Mouse (Mus musculus): Measurements from ENCODE around the gene Tlr13.

Tlr13 gene

DNA sequence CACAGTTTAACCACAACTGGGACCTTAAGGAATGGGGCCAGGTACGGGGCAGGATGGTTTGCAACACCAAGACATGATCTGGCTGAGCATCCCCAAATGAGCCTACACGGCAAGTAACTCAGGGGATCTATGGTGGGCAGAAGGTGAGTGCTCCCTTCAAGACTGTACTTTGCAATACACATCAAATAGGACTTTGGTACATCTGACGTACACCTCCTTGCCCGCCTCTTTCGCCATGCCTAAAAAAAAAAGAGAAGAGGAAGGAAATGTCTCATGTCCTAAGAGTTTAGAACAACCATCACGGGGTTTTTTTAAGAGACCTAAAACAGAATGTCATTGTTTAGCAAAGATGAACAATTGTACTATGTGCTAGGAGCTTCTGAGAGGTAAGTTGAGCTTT, at the start of gene Tlr13:
Gene Tlr13 (plus strand): TSS at position 269 of the 400 bp plus-strand sequence.
- ATAC-seq (ENCODE audit: low TSS enrichment): no peak

- ATAC-seq (ENCODE audit: low TSS enrichment): peak; percentile 55; the same call in 1 of the 2 replicates
Observed at GRCm38 (mm10) chrX:106105464-106105863, 37.5 kb upstream of the Tlr13 start.

- no peak for ATAC-seq (ENCODE audit: low TSS enrichment)
Observed at GRCm38 (mm10) chrX:106113881-106114280, 29.1 kb upstream of the Tlr13 start.

DNA sequence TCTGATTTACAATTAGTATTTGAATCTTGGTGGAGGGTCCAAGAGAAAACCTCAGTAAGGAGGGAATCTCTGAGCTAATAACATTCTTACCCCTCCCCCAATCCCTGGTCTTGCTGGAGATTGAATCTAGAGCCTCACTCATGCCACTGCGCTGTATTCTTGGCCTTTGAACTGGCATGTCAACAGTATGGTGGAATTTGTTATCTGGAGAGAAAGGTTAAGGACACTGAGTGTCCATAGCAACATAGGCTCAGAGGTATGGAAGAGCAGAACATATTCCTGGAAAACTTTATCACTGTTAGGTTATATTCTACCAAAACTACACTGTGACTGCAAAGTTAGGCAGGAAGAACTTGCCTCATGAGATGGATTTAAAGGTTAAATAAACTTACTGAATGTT, 28.3 kb upstream of the Tlr13 start:
- ATAC-seq (ENCODE audit: low TSS enrichment): no peak

- ATAC-seq (ENCODE audit: low TSS enrichment): no peak
Observed at GRCm38 (mm10) chrX:106122823-106123222, 20.2 kb upstream of the Tlr13 start.

DNA sequence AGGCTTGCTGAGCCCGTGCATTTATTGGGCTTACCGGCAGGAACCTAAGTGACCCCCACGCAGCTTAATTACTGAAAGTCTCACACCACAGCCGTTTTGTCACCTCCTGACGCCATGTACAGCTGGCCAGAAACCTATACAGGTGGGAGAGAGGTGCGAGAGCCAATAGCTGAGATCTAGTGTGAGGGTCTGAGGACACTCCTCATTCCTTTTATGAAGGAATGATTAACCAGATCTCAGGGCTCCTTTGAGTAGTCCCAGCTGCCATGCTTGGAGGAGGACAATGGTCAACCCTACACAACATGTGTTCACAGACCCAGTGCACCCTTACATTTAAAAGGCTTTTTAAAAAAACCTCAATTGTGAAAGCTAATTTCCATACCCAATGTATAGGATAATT, 14.7 kb upstream of the Tlr13 start:
- ATAC-seq (ENCODE audit: low TSS enrichment): no peak

DNA sequence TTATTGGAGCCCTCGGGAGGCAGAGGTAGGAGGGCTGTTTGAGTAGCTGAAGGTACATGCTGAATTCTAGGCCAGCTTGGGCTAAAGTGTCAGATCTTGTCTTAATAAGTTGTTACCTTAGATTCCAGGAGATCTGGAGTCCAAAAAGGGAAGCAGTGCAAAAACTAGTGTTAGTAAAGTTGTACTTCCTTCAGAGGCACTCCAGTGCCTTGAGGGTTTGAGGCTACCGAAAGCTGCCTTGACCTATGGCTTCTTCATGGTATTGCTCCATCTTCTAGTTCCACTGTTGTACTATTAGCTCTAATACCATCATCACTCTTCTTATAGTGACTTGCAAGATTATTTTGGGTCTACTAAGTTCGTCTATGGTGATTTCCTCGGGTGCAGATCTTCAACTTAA, 13.1 kb upstream of the Tlr13 start:
- no peak for ATAC-seq (ENCODE audit: low TSS enrichment)

DNA sequence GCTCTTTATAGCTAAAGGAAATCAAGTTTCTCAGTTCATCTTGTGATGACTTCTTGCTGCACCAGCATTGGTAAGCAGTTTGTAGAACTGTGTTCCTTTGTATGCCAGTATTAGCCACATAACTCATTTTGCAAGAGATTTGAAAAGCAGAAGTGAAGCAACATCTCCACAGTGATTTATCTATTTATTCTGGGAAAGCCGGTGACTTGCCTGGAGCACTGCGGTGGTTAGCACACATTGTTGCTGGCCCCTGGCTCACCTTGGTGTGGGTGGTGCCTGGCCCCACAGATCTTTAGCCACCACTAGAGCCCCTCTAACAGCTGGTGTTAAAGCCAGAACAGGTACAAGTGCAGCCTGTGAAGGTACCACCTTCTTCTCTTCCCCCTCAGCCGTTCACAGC, 8.1 kb upstream of the Tlr13 start:
- ATAC-seq (ENCODE audit: low TSS enrichment): no peak

DNA sequence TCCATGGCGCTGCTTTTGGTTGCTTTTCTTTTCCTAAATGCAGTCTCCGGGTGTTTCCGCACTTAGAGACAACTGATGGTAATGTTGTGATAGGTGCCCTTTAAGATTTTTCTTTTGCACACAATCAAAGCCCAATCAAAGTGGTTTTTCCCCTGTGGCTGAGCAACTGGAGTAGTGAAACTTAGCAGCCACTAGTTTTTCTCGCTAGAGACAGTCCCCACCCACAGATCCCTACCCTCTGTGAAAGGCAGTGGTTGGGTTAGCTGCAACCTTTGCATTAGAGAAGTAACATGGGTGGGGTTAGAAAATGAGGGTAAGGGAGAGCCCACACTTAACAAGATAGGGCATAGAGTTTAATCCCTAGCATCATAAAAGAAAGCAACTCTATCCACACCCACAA, 7.5 kb upstream of the Tlr13 start:
- 0 out of 2 replicates have a peak, but pooled peaks have one; percentile 35 for ATAC-seq (ENCODE audit: low TSS enrichment)

GRCm38 (mm10) chrX:106135916-106136575, 7.0 kb upstream of the Tlr13 start:
- ATAC-seq (ENCODE audit: low TSS enrichment): no peak

DNA sequence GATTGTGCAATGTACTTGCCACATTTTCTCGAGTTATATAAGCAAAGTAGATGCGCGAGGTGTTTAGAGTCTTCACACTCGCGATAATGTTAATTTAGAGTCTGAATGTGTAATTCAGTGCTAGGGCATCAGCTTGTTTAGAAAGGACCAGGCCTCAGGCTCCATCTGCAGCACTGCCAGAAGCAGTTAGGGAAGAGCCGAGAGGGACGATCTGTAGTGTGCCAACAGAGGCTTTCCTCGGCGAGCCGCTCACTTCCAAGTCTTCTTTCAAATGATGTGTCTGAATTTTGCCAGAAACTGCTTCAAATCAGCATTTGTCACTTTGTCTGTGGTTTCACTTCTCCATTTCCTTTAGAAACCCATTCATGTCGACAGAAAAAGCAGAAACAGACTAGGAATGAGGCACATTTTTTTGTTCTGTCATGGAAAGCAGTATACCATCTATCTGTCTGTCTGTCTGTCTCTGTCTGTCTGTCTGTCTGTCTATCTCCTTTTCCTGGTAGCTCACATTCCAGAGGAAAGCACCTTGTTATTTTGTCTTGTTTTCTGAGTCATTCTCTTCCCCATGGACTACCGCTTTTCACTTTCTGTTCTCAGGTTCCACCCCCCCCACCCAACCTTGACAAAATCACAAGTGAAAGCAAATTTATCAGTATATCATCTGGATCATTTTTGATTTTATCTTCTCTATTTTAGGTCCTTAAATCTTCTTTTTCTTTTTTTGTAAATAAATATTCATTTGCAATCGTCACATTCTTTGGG, 3.5 kb upstream of the Tlr13 start:
- peak; percentile 90 for ATAC-seq (ENCODE audit: low TSS enrichment)

GRCm38 (mm10) chrX:106148185-106148584, 5.2 kb downstream of the Tlr13 start:
- ATAC-seq (ENCODE audit: low TSS enrichment): no peak

DNA sequence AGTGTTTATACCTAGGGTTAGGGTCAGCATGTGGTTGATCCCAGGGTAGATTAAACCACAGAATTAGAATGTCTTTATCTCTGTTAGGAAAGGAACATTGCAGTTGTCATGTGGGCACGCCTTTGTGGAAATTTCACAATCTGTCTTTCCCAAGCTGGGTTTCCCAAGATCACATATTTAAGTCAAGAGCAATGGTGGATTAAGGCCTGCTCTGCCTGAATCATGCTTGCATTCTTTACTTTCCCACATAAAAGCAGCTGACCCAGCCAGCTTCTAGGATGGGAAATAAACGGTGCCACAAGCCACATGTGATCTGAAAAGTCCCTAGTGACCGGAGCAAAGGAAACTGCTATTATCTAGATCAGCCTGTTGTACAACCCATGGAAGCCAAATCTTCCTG, 6.5 kb downstream of the Tlr13 start:
- ATAC-seq (ENCODE audit: low TSS enrichment): no peak

GRCm38 (mm10) chrX:106154180-106154586, 11.2 kb downstream of the Tlr13 start:
- no peak for ATAC-seq (ENCODE audit: low TSS enrichment)

- ATAC-seq (ENCODE audit: low TSS enrichment): no peak
Observed at GRCm38 (mm10) chrX:106155892-106156291, 12.9 kb downstream of the Tlr13 start.

DNA sequence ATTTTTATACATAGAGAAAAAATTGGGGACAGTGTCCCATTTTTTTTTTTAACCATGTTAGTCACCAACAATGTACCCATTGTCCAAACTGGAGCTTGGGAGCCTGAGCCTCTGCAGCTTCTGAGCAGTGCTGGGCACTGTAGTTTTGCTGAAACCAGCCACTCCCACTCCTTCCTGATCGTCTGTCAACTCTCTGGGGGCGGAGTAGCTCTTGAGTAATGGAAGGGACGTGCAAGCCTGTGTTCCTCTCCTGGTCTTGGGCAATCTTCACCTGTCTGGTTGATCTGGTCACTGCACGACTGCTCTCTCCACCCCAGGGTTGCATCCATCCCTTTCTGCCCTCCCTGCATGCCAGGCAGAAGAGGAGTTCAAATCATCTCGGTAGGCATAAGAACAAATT, 21.0 kb downstream of the Tlr13 start:
- ATAC-seq (ENCODE audit: low TSS enrichment): peak; percentile 90

DNA sequence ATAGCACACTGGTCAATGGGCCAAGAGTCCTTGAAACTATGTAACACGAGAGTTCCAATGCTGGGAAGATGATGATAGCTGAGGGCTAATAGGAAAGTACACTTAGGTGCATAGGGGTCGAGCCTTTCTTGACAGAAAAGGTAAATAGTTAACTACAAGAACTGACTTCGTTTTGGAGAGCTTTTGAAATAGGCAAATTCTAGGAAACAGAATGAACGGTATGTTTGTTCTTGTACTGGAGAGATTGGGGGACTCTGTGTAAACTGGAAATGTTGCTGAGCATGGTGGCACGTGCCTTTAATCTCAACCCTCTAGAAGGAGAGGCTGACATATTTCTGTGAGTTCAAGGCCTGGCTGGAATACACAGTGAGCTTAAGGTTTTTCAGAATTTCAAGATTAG, 21.6 kb downstream of the Tlr13 start:
- ATAC-seq (ENCODE audit: low TSS enrichment): no peak

DNA sequence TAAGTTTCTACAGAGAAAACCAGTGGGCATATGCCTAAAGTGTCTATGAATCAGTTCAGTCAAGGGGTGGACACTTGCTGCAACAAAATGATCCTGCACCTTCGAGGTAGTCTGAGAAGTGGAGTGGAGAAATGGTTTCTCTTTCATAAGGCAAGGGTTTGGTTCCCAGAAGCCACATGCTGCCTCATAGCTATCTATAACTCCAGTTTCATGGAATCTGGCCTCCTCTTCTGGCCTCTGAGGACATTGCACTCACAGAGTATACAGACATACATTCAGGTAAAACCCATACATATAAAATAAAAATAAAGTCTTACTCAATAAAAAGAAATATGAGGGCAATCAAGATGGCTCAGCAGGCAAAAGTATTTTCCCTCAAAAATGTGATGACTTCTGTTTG, 22.1 kb downstream of the Tlr13 start:
- no peak for ATAC-seq (ENCODE audit: low TSS enrichment)

- ATAC-seq (ENCODE audit: low TSS enrichment): peak; percentile 97
Observed at GRCm38 (mm10) chrX:106171106-106171852, 28.3 kb downstream of the Tlr13 start.

GRCm38 (mm10) chrX:106171853-106172154, 28.8 kb downstream of the Tlr13 start:
- no peak for ATAC-seq (ENCODE audit: low TSS enrichment)

GRCm38 (mm10) chrX:106176331-106176730, 33.3 kb downstream of the Tlr13 start:
- no peak for ATAC-seq (ENCODE audit: low TSS enrichment)

DNA sequence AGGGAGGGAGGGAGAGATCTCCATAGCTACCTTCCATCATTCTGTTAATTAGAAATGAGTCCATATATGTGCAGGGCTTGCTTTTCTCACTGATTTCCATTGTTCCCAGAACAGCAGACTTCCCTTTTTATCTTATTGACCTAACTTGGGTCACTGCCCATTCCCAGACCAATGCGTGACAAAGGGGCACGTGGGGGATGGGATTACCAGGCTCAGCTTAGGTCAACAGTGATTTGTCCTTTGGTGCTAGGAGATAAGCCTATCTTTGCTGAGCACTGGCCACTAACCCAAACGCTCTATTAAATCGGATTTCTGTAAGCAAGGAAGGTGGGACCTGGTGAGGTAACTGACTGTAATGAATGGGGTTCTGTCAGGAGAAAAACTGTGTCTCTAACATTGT, 41.3 kb downstream of the Tlr13 start:
- no peak for ATAC-seq (ENCODE audit: low TSS enrichment)

DNA sequence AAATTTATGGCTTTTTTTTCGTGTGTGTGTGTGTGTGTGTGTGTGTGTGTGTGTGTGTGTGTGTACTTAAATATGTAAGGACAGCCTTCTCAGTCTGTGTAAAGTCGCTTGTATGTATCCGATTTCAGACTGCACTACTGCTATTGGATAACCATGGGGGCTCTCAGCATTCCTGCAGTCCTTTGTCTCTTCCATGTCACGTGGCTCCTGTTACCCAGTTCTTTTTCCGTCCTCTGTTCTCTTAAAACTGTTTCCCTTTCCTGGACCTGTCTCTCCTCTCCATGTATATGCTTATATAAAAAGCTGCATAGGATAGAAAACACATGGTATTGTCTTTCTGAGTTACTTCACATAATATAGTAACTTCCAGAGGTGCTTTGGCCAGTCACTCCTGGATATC, 42.7 kb downstream of the Tlr13 start:
- no peak for ATAC-seq (ENCODE audit: low TSS enrichment)
